Mouse (Mus musculus) Muller cell, postnatal 12 days (primary cell): ENCODE data around the gene Plppr1.

ENCODE experiments used
- DNase-seq: peaks from one replicate; pipeline ENCODE4 v3.0.0-alpha.2; 2015; ENCODE audit errors: inconsistent ontology term

The Plppr1 gene

GRCm38 (mm10) chr4:49059021-49059401, at the start of gene Plppr1:
Gene Plppr1 (plus strand): TSS chr4:49059273.
- DNase-seq = peak; percentile 66

GRCm38 (mm10) chr4:49016701-49017100, 42.4 kb upstream of the Plppr1 start:
- peak; percentile 73 for DNase-seq

- DNase-seq = no peak
Measured at GRCm38 (mm10) chr4:49023221-49023620, 35.9 kb upstream of the Plppr1 start.

GRCm38 (mm10) chr4:49038311-49038710, 20.8 kb upstream of the Plppr1 start:
- DNase-seq = no peak

GRCm38 (mm10) chr4:49039854-49040253, 19.2 kb upstream of the Plppr1 start:
- no peak for DNase-seq

GRCm38 (mm10) chr4:49041655-49042054, 17.4 kb upstream of the Plppr1 start:
- peak; percentile 46 for DNase-seq

- DNase-seq = peak; percentile 30
Measured at GRCm38 (mm10) chr4:49050628-49051027, 8.4 kb upstream of the Plppr1 start.

- DNase-seq = no peak
Measured at GRCm38 (mm10) chr4:49057916-49058315, 1.2 kb upstream of the Plppr1 start.

- no peak for DNase-seq
Measured at GRCm38 (mm10) chr4:49058557-49058956, 516 bp upstream of the Plppr1 start.

GRCm38 (mm10) chr4:49059402-49060381, 619 bp downstream of the Plppr1 start:
- peak; percentile 65 for DNase-seq

GRCm38 (mm10) chr4:49069471-49069870, 10.4 kb downstream of the Plppr1 start:
- DNase-seq = no peak

- peak; percentile 93 for DNase-seq
Measured at GRCm38 (mm10) chr4:49072886-49073285, 13.8 kb downstream of the Plppr1 start.

GRCm38 (mm10) chr4:49075881-49076280, 16.8 kb downstream of the Plppr1 start:
- DNase-seq = no peak

- no peak for DNase-seq
Measured at GRCm38 (mm10) chr4:49079399-49079798, 20.3 kb downstream of the Plppr1 start.

GRCm38 (mm10) chr4:49088205-49088604, 29.1 kb downstream of the Plppr1 start:
- DNase-seq = peak; percentile 69

- no peak for DNase-seq
Measured at GRCm38 (mm10) chr4:49090461-49090860, 31.4 kb downstream of the Plppr1 start.

GRCm38 (mm10) chr4:49099448-49099847, 40.4 kb downstream of the Plppr1 start:
- DNase-seq = no peak

- DNase-seq = no peak
Measured at GRCm38 (mm10) chr4:49101934-49102768, 43.1 kb downstream of the Plppr1 start.

- no peak for DNase-seq
Measured at GRCm38 (mm10) chr4:49102769-49103193, 43.7 kb downstream of the Plppr1 start.

GRCm38 (mm10) chr4:49104860-49105259, 45.8 kb downstream of the Plppr1 start:
- no peak for DNase-seq

GRCm38 (mm10) chr4:49107895-49108294, 48.8 kb downstream of the Plppr1 start:
- DNase-seq = no peak

- no peak for DNase-seq
Measured at GRCm38 (mm10) chr4:49108371-49108770, 49.3 kb downstream of the Plppr1 start.
